Mouse (Mus musculus): ENCODE measurements at regions not wholly inside any gene's neighbourhood (a gene's known extent, or its start where the extent isn't known, plus 50 kb on each side); places are given as distances from the start of the nearest gene placed in this dataset.
"Not testable (repeated sequence)": the region's sequence is repeated elsewhere in the genome, so short reads cannot be mapped to it uniquely, and the experiment has no call there.

- no peak for DNase-seq (ENCODE audit: low read depth)
Observed at GRCm38 (mm10) chr14:104208040-104208816, 259.6 kb downstream of the Pou4f1 start.

- DNase-seq (ENCODE audit: low read depth): no peak
Observed at GRCm38 (mm10) chr14:104206602-104207001, 261.2 kb downstream of the Pou4f1 start.

GRCm38 (mm10) chr14:104203239-104203986, 264.4 kb downstream of the Pou4f1 start:
- no peak for DNase-seq (ENCODE audit: low read depth)

- DNase-seq (ENCODE audit: low read depth): no peak
Observed at GRCm38 (mm10) chr14:104193198-104193597, 274.6 kb downstream of the Pou4f1 start.

GRCm38 (mm10) chr14:104175122-104175521, 292.7 kb downstream of the Pou4f1 start:
- DNase-seq (ENCODE audit: low read depth): no peak

GRCm38 (mm10) chr14:104146841-104147240, 302.6 kb upstream of the Ednrb start:
- no peak for DNase-seq (ENCODE audit: low read depth)

GRCm38 (mm10) chr14:104145395-104145794, 301.2 kb upstream of the Ednrb start:
- no peak for DNase-seq (ENCODE audit: low read depth)

- no peak for DNase-seq (ENCODE audit: low read depth)
Observed at GRCm38 (mm10) chr14:104114986-104115951, 271.1 kb upstream of the Ednrb start.

GRCm38 (mm10) chr14:104114182-104114581, 270.0 kb upstream of the Ednrb start:
- no peak for DNase-seq (ENCODE audit: low read depth)

- no peak for DNase-seq (ENCODE audit: low read depth)
Observed at GRCm38 (mm10) chr14:104113448-104113847, 269.2 kb upstream of the Ednrb start.

- no peak for DNase-seq (ENCODE audit: low read depth)
Observed at GRCm38 (mm10) chr14:104086381-104086780, 242.2 kb upstream of the Ednrb start.

- DNase-seq (ENCODE audit: low read depth): not testable (repeated sequence)
Observed at GRCm38 (mm10) chr14:104064199-104064598, 220.0 kb upstream of the Ednrb start.

GRCm38 (mm10) chr14:104053697-104054096, 209.5 kb upstream of the Ednrb start:
- no peak for DNase-seq (ENCODE audit: low read depth)

GRCm38 (mm10) chr14:104038628-104039325, 194.6 kb upstream of the Ednrb start:
- DNase-seq (ENCODE audit: low read depth): peak; percentile 50

- peak; percentile 18 for DNase-seq (ENCODE audit: low read depth)
Observed at GRCm38 (mm10) chr14:104033606-104034005, 189.4 kb upstream of the Ednrb start.

GRCm38 (mm10) chr14:104030784-104031470, 186.7 kb upstream of the Ednrb start:
- no peak for DNase-seq (ENCODE audit: low read depth)

GRCm38 (mm10) chr14:104029668-104030530, 185.7 kb upstream of the Ednrb start:
- DNase-seq (ENCODE audit: low read depth): no peak

GRCm38 (mm10) chr14:104027900-104028285, 183.7 kb upstream of the Ednrb start:
- DNase-seq (ENCODE audit: low read depth): no peak

- DNase-seq (ENCODE audit: low read depth): peak; percentile 48
Observed at GRCm38 (mm10) chr14:104027077-104027899, 183.1 kb upstream of the Ednrb start.

Measured in induced T-regulatory cell, adult 2 months (primary cell).